ENCODE assay signal across 1 mouse cellular context in the genomic region with DNA sequence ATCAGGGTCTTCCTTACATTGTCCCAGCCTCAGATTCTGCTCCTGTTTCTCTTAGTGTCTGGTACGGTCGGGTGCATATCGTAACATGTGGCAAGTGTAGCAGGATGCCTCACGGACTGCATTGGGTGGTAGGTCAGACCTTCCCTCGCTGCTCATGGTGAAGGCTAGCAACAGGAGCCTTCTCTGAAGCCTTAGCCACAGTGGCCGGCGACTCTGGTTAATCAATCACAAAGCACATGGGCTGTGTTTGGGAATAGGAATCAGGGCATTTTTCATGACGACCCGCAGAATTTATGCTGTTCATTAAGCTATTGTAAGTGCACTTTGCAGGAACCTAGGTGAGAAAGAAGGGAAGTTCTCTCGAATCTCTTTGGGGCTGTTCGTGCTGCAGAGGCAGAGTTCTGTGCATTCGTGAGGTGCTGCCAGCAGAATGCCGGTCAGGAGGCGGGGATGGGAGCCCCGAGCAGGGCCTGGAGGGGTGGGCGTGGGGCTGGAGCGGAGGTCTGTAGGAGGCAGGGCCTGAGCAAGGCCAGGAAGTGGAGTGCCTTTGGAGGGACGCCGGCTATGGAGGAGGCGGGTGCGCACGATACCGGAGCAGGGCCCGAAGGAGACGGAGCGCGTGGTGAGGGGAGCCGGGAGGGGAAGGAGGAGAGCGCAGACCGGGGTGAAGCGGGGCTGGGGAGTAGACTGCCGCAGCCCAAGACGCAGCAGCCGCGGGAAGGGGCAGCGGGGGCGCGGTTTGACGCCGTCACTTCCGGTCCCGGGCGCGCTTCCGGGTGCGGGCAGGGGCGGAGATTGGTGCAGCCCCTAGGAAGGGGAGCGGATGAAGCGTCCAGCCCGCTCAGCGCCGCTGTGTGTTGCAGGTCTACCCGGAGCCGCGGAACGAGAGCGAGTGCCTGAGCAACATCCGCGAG.
A peak's percentile ranks its signal among the peaks of the same experiment; 100 is the strongest.
TF ChIP-seq lines count a peak whose summit lies in the region.

No protein-coding gene starts in this region.

TF ChIP-seq in MEL, 35 proteins besides CTCF, POLR2A, EP300 and RAD21 (continued from another document):
- TF ChIP-seq UBTF (IDR thresholded peaks at IDR 0.05; ENCODE audit: borderline replicate concordance, insufficient read depth, low read depth, low read length) (no peak), MAZ (IDR thresholded peaks at IDR 0.05; ENCODE audit: low read depth, low read length) (peak; percentile 87; the same call in 1 of the 2 replicates), MXI1 (IDR thresholded peaks at IDR 0.05; ENCODE audit: low read depth, low read length) (peak; percentile 60), ETS1 (IDR thresholded peaks at IDR 0.05; ENCODE audit: low read depth, low read length) (no peak), MAX (IDR thresholded peaks at IDR 0.05; ENCODE audit: low read length) (peak; percentile 41; the same call in 1 of the 2 replicates), NELFE (IDR thresholded peaks at IDR 0.05; ENCODE audit: low read depth, low read length) (peak; percentile 89), ZMIZ1 (IDR thresholded peaks at IDR 0.05; ENCODE audit: low read depth, low read length) (peak; percentile 83), ZC3H11A (IDR thresholded peaks at IDR 0.05; ENCODE audit: low read depth, low read length) (no peak), POLR2AphosphoS5 (IDR thresholded peaks at IDR 0.05; ENCODE audit: borderline replicate concordance, low read depth, low read length) (no peak)
TF ChIP-seq in MEL: peak in this region for 11.
